Mouse (Mus musculus) layer of hippocampus, postnatal 10 days (tissue): ENCODE measurements around the gene Gm2431. TPM values are rescaled to one million over a fixed set of nuclear protein-coding genes. Genes with fewer than 3 reads are reported as not detected.

Source experiments
- DNase-seq, 2 experiments: peaks; one replicate each; pipeline ENCODE4 v3.0.0; 2021; ENCODE audit warnings: low spot score in 2 of 2
- total RNA-seq, 2 experiments: library from RNA; stranded (reverse); gene quantifications; 2 replicates each; pipeline ENCODE4 v1.2.3; 2021

Gm2431 gene
- total RNA-seq, 2 experiments from 2014 or later, result not detected

DNA sequence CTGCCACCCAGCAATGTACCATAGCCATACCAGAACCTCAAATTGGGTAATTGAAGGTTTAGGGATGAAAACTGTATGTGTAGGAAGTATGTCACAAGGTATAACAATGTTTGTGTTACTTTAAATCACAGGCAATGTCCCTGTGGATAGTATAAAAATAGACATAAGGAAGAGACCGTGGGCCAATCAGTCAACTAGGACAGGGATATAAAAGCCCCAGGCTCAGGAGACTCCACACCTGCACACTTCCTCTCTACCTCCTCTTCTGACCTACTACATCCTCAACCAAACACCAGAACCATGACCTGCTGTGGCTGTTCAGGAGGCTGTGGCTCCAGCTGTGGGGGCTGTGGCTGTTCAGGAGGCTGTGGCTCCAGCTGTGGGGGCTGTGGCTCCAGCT lies 46.6 kb downstream of the Gm2431 start, which contains the start of gene Gm7579:
Gene Gm7579 (plus strand): TSS at position 301 of the 400 bp plus-strand sequence.
- no peak for DNase-seq

Other genes with a start within 250 kb of the Gm2431 start
- gene Mob2, start 197.3 kb downstream of the Gm2431 start, total RNA-seq, result 10 to 100 TPM; 20.5 to 20.9 TPM
- 100 to 1,000 TPM; 139 to 150 TPM for gene Dusp8, start 162.5 kb downstream of the Gm2431 start, total RNA-seq
- not detected for gene Gm45618, start 137.6 kb downstream of the Gm2431 start, total RNA-seq
- gene Gm39115, start 122.3 kb downstream of the Gm2431 start, total RNA-seq, result not detected
- gene Gm45337, start 113.7 kb downstream of the Gm2431 start, total RNA-seq, result not detected
- gene Gm29735, start 101.2 kb downstream of the Gm2431 start, total RNA-seq, result not detected
- not detected for gene Gm4553, start 92.6 kb downstream of the Gm2431 start, total RNA-seq
- gene Krtap5-2, start 82.3 kb downstream of the Gm2431 start, total RNA-seq, result not detected
- gene Gm10153, start 68.0 kb downstream of the Gm2431 start, total RNA-seq, result not detected
- gene Krtap5-3, start 57.0 kb downstream of the Gm2431 start, total RNA-seq, result not detected
- not detected for gene Gm7579, start 46.5 kb downstream of the Gm2431 start, total RNA-seq
- not detected for gene Krtap5-5, start 28.4 kb downstream of the Gm2431 start, total RNA-seq
- gene Gm40460, start 17.3 kb downstream of the Gm2431 start, total RNA-seq, result not detected
- not detected for gene Gm4559, start 16.0 kb upstream of the Gm2431 start, total RNA-seq
- gene Krtap5-1, start 38.8 kb upstream of the Gm2431 start, total RNA-seq, result not detected
- gene Krtap5-4, start 45.2 kb upstream of the Gm2431 start, total RNA-seq, result not detected
- gene Ifitm10, start 115.4 kb upstream of the Gm2431 start, total RNA-seq, result 10 to 100 TPM; 21.0 to 24.6 TPM
- 1 to 10 TPM in 1 of 2 experiments, not detected in 1; 6.5 TPM for gene Gm49369, start 124.3 kb upstream of the Gm2431 start, total RNA-seq
- gene Ctsd, start 129.7 kb upstream of the Gm2431 start, total RNA-seq, result 100 to 1,000 TPM; 252 to 270 TPM
- not detected for gene Syt8, start 176.5 kb upstream of the Gm2431 start, total RNA-seq
- not detected for gene Tnni2, start 183.5 kb upstream of the Gm2431 start, total RNA-seq
- gene Lsp1, start 202.5 kb upstream of the Gm2431 start, total RNA-seq, result 1 to 10 TPM; 3.6 to 5.0 TPM
- gene Tnnt3, start 240.5 kb upstream of the Gm2431 start, total RNA-seq, result under 1 TPM; 0.82 to 0.96 TPM